Mouse (Mus musculus): ENCODE results near the gene Wdr20.

GRCm38 (mm10) chr12:110814924-110815323 lies 77.2 kb downstream of the Wdr20 start:
- no peak for TF ChIP-seq CTCF (IDR thresholded peaks at IDR 0.05; ENCODE audit: extremely low read depth, insufficient read depth, low read length)
- TF ChIP-seq POLR2A (IDR thresholded peaks at IDR 0.05; ENCODE audit: extremely low read depth, insufficient read depth, low read length): no peak

Measured in cortical plate, adult 2 months (tissue).